Mouse (Mus musculus): Measurements from ENCODE around the gene Emsy. TPM values are rescaled to one million over a fixed set of nuclear protein-coding genes. Genes with fewer than 3 reads are reported as not detected.

The Emsy gene
- 14.1 and 17.3 TPM in 2 replicates for polyA plus RNA-seq (2015; fragmentation: Nextera tagmentation; extraction: Ambion mirVana)

DNA sequence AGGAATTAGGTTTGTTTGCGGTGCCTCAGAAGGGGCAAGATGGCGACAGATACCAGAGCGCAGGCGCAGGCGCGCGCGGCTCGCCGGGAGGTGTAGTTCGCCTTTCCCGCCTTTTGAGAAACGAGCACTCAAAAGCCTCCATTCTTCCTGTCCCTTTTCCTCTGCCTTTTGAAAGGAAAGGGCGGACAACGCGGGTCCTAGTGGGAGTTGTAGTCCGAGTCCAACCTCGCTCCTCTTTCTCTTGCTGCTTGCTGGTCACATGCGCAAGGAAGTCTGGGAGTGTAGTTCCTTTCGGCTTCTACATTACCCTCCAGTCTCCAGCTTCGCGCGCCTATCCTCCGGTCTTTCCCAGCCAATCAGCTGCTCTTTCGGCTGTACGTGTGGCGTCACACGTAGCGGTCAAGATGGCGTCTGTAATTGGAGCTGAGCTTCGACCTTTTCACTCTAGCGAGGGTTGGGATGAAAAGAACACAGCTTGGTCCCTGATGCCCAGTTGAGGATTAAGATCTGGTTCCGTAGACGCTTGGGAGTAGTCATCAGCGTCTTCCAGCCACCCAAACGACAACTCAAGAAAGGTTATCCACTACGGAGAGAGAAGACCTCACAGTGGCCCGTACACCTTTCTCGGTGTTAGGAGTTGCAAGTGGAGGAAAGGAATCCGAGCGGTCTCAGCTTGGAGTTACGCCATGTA is at the start of gene Emsy:
TSS of gene Emsy (minus strand) at position 253 of the 691 bp plus-strand sequence.
- Histone ChIP-seq H3K27me3 (ENCODE audit: insufficient read depth, low read length) (no peaks in the 10 kb centered on the region), H3K27ac (peak within 1 kb of the TSS; percentile 95), H3K4me3 (replicated peaks; ENCODE audit: low read depth, low read length) (peak within 1 kb of the TSS; percentile 96), H3K9ac (ENCODE audit: low read depth, low read length) (peak within 1 kb of the TSS; percentile 90), H3K36me3 (ENCODE audit: insufficient read depth, low read length) (peaks cover 8% of the 10 kb centered on the region; the same call in 1 of the 2 replicates), H3K4me2 (ENCODE audit: low read length) (peak within 1 kb of the TSS; percentile 81), H3K9me3 (replicated peaks; ENCODE audit: low read length) (no peaks in the 10 kb centered on the region), H3K4me1 (replicated peaks; ENCODE audit: insufficient read depth, low read length) (peaks cover 5% of the 10 kb centered on the region)
- ATAC-seq (replicated peaks; ENCODE audit: low FRiP score, low read depth) (peak; percentile 95), DNase-seq (ENCODE audit: low spot score) (peak; percentile 100)
- WGBS = under 1% methylated on average over 42 of the region's 42 CpGs
- TF ChIP-seq CTCF (IDR thresholded peaks at IDR 0.05; ENCODE audit: low read depth) = 0 out of 2 replicates have a peak, but pooled peaks have one; percentile 3

GRCm38 (mm10) chr7:98704276-98704675 is 47.7 kb upstream of the Emsy start:
- Histone ChIP-seq H3K27me3 (ENCODE audit: insufficient read depth, low read length) (no peaks in the 10 kb centered on the region), H3K27ac (no peak overlapping the region), H3K9me3 (replicated peaks; ENCODE audit: low read length) (no peaks in the 10 kb centered on the region), H3K36me3 (ENCODE audit: insufficient read depth, low read length) (no peaks in the 10 kb centered on the region), H3K4me3 (replicated peaks; ENCODE audit: low read depth, low read length) (peak overlapping the region; percentile 92), H3K4me1 (replicated peaks; ENCODE audit: insufficient read depth, low read length) (peaks cover 11% of the 10 kb centered on the region; the same call in 1 of the 2 replicates), H3K9ac (ENCODE audit: low read depth, low read length) (peak overlapping the region; percentile 39; the same call in 1 of the 2 replicates), H3K4me2 (ENCODE audit: low read length) (peak overlapping the region; percentile 67)
- 55% methylated on average over 5 of the region's 5 CpGs for WGBS
- DNase-seq (ENCODE audit: low spot score) (no peak), ATAC-seq (replicated peaks; ENCODE audit: low FRiP score, low read depth) (no peak)
- TF ChIP-seq CTCF (IDR thresholded peaks at IDR 0.05; ENCODE audit: low read depth) = no peak

- Histone ChIP-seq H3K4me3 (replicated peaks; ENCODE audit: low read depth, low read length) (peak overlapping the region; percentile 92), H3K27me3 (ENCODE audit: insufficient read depth, low read length) (no peaks in the 10 kb centered on the region), H3K4me2 (ENCODE audit: low read length) (peak overlapping the region; percentile 67), H3K36me3 (ENCODE audit: insufficient read depth, low read length) (no peaks in the 10 kb centered on the region), H3K9me3 (replicated peaks; ENCODE audit: low read length) (no peaks in the 10 kb centered on the region), H3K9ac (ENCODE audit: low read depth, low read length) (peak overlapping the region; percentile 90), H3K27ac (peak overlapping the region; percentile 89), H3K4me1 (replicated peaks; ENCODE audit: insufficient read depth, low read length) (peaks cover 11% of the 10 kb centered on the region; the same call in 1 of the 2 replicates)
- ATAC-seq (replicated peaks; ENCODE audit: low FRiP score, low read depth) (peak; percentile 33), DNase-seq (ENCODE audit: low spot score) (peak; percentile 61)
- no peak for TF ChIP-seq CTCF (IDR thresholded peaks at IDR 0.05; ENCODE audit: low read depth)
- WGBS = under 1% methylated on average over 33 of the region's 38 CpGs
Observed at GRCm38 (mm10) chr7:98703365-98703881, 46.8 kb upstream of the Emsy start.

GRCm38 (mm10) chr7:98702283-98703240 is 46.0 kb upstream of the Emsy start, which contains the start of gene Thap12:
Gene Thap12 (plus strand): TSS chr7:98703103.
- Histone ChIP-seq H3K4me2 (ENCODE audit: low read length) (peak within 1 kb of the TSS; percentile 67), H3K36me3 (ENCODE audit: insufficient read depth, low read length) (no peaks in the 10 kb centered on the region), H3K9me3 (replicated peaks; ENCODE audit: low read length) (no peaks in the 10 kb centered on the region), H3K4me3 (replicated peaks; ENCODE audit: low read depth, low read length) (peak within 1 kb of the TSS; percentile 92), H3K4me1 (replicated peaks; ENCODE audit: insufficient read depth, low read length) (peaks cover 11% of the 10 kb centered on the region; the same call in 1 of the 2 replicates), H3K9ac (ENCODE audit: low read depth, low read length) (peak within 1 kb of the TSS; percentile 90), H3K27ac (peak within 1 kb of the TSS; percentile 89), H3K27me3 (ENCODE audit: insufficient read depth, low read length) (no peaks in the 10 kb centered on the region)
- peak; percentile 99 for DNase-seq (ENCODE audit: low spot score)
- ATAC-seq (replicated peaks; ENCODE audit: low FRiP score, low read depth) = peak; percentile 99
- 2% methylated on average over 57 of the region's 65 CpGs for WGBS
- TF ChIP-seq CTCF (IDR thresholded peaks at IDR 0.05; ENCODE audit: low read depth) = peak; percentile 48; the same call in 1 of the 2 replicates

DNA sequence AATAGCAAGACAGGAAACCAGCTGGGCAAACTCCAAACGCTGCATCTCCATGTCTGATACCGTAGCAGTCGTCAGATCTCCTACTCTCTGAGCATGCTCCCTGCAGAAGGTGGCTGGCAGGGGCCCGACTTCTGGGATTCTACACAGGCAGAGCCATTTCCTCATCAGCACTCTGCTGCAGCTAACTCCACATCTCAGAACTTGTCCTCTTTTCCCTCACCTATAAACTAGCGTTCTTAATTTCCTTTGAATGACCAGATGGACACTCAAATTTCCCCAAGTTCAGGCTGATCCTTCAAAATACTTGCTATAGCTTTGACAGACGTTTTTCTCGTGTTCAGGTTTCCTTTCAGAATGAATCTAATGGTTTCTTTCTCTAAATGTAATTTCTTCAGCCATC is 45.2 kb upstream of the Emsy start:
- no peak for TF ChIP-seq CTCF (IDR thresholded peaks at IDR 0.05; ENCODE audit: low read depth)
- Histone ChIP-seq H3K4me1 (replicated peaks; ENCODE audit: insufficient read depth, low read length) (peaks cover 11% of the 10 kb centered on the region; the same call in 1 of the 2 replicates), H3K36me3 (ENCODE audit: insufficient read depth, low read length) (no peaks in the 10 kb centered on the region), H3K27ac (peak overlapping the region; percentile 83), H3K9me3 (replicated peaks; ENCODE audit: low read length) (no peaks in the 10 kb centered on the region), H3K27me3 (ENCODE audit: insufficient read depth, low read length) (no peaks in the 10 kb centered on the region), H3K4me3 (replicated peaks; ENCODE audit: low read depth, low read length) (peak overlapping the region; percentile 92), H3K4me2 (ENCODE audit: low read length) (peak overlapping the region; percentile 56), H3K9ac (ENCODE audit: low read depth, low read length) (peak overlapping the region; percentile 53)
- ATAC-seq (replicated peaks; ENCODE audit: low FRiP score, low read depth) (no peak), DNase-seq (ENCODE audit: low spot score) (no peak)
- WGBS = 35% methylated on average over 7 of the region's 7 CpGs
